Mouse (Mus musculus) C2C12 (cell line): ENCODE measurements at regions not wholly inside any gene's neighbourhood (a gene's known extent, or its start where the extent isn't known, plus 50 kb on each side); places are given as distances from the start of the nearest gene placed in this dataset.
A peak's percentile ranks its signal among the peaks of the same experiment; 100 is the strongest.

ENCODE experiments used
- H3K27me3 ChIP-seq: one replicate; pipeline ENCODE4 v1.6.1; 2011; ENCODE audit not compliant: control insufficient read depth, insufficient read depth, insufficient read length
- H3K36me3 ChIP-seq: one replicate; pipeline ENCODE4 v1.6.1; 2011; ENCODE audit not compliant: control insufficient read depth, insufficient read depth
- H3K4me3 ChIP-seq: one replicate; pipeline ENCODE4 v1.5.1; 2011; ENCODE audit warnings: mild to moderate bottlenecking, control low read depth; ENCODE audit not compliant: poor library complexity, insufficient read depth, severe bottlenecking
- H3K79me2 ChIP-seq: one replicate; pipeline ENCODE4 v1.6.1; 2011; ENCODE audit not compliant: control insufficient read depth, insufficient read depth
- H3K79me3 ChIP-seq: one replicate; pipeline ENCODE4 v1.6.1; 2011; ENCODE audit warnings: low read depth, control low read depth
- H3ac ChIP-seq: one replicate; pipeline ENCODE3; 2011; ENCODE audit warnings: low read depth; ENCODE audit not compliant: control insufficient read depth, insufficient read length
- CEBPB ChIP-seq: IDR thresholded peaks from one replicate; pipeline ENCODE4 v1.6.1; 2011; ENCODE audit warnings: low read depth, mild to moderate bottlenecking, control low read depth, moderate library complexity
- CTCF ChIP-seq: IDR thresholded peaks from one replicate; pipeline ENCODE4 v1.5.1; 2011; ENCODE audit not compliant: control insufficient read depth, insufficient read depth, insufficient read length
- FOSL1 ChIP-seq: IDR thresholded peaks from one replicate; pipeline ENCODE4 v1.8.0; 2011; ENCODE audit warnings: mild to moderate bottlenecking, low read length; ENCODE audit not compliant: poor library complexity, insufficient read depth, severe bottlenecking
- MAX ChIP-seq: IDR thresholded peaks from one replicate; pipeline ENCODE4 v1.6.1; 2011; ENCODE audit warnings: mild to moderate bottlenecking, control low read depth
- MYOD1 ChIP-seq: IDR thresholded peaks from one replicate; pipeline ENCODE4 v1.6.1; 2011; ENCODE audit warnings: low read depth; ENCODE audit not compliant: control insufficient read depth, insufficient read length
- MYOG ChIP-seq: IDR thresholded peaks from one replicate; pipeline ENCODE4 v1.6.1; 2011; ENCODE audit not compliant: control insufficient read depth, insufficient read length; ENCODE audit errors: extremely low read depth
- USF1 ChIP-seq: IDR thresholded peaks from one replicate; pipeline ENCODE4 v1.6.1; 2011; ENCODE audit warnings: low read depth, mild to moderate bottlenecking, control low read depth, moderate library complexity

DNA sequence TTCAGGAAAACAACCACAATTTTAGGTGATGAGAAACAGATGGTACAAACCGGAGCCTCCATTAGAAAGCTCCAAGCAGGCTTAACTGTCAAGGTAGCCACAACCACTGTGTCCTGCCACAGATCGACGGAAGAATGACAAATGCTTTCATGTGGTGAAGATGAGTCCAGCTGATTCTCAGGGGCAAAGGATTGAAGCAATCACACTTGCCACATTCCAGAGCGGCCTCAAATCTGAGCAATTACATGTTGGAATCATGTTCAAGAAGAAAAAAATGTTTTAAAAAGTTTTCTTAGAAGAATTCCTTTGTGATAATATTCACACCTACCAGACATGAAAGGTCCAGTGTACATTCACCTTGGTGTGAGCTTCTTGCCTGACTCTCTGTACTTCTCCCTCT is 57.7 kb upstream of the Far2 start:
- no peak for TF ChIP-seq MYOG
- TF ChIP-seq CTCF, result no peak
- TF ChIP-seq CEBPB, result peak; percentile 51
- no peak for TF ChIP-seq USF1
- TF ChIP-seq MYOD1, result no peak
- no peak for TF ChIP-seq MAX
- TF ChIP-seq FOSL1, result no peak
- H3K27me3 ChIP-seq, result no peaks in the 10 kb centered on the region
- no peak overlapping the region for H3ac ChIP-seq
- H3K79me2 ChIP-seq, result no peaks in the 10 kb centered on the region
- no peaks in the 10 kb centered on the region for H3K36me3 ChIP-seq
- H3K4me3 ChIP-seq, result no peak overlapping the region
- H3K79me3 ChIP-seq, result no peaks in the 10 kb centered on the region
